In genomic region chr9:21073044-21073840, GRCm38 (mm10) we compare ENCODE assay signal across 8 mouse cellular contexts. TPM values are rescaled to one million over a fixed set of nuclear protein-coding genes. Genes with fewer than 3 reads are reported as not detected.
DNase-seq lines count a peak whose midpoint lies in the region; ATAC-seq and TF ChIP-seq lines count a peak whose summit lies in the region.

Gene Gm49373 (minus strand): TSS chr9:21073096.
Gene Fdx1l (minus strand): TSS chr9:21073614.

- no peaks in the 10 kb centered on the region for H3K9me3 ChIP-seq in hindbrain, postnatal 0 days (ENCODE audit: low read length)

- peak; percentile 84 for DNase-seq in T-cell, adult 2 months (ENCODE audit: low spot score)
- peak; percentile 88 to 89 for DNase-seq in cerebellum, postnatal 36 days
- DNase-seq in gastrocnemius, adult 18-20 months (ENCODE audit: low spot score): peak; percentile 90
- peak; percentile 95 for DNase-seq in hindbrain, postnatal 0 days (ENCODE audit: low spot score)
- peak; percentile 89 to 90 for DNase-seq in left cerebral cortex, adult 2 months (ENCODE audit: extremely low spot score in 1 of 2, low spot score in 2 of 2)
- peak; percentile 93 to 95 for DNase-seq in right cerebral cortex, adult 2 months (ENCODE audit: low spot score in 2 of 2)
- DNase-seq in urinary bladder, postnatal 14 days (ENCODE audit: low spot score): peak; percentile 90

- H3K27ac ChIP-seq in hindbrain, postnatal 0 days: peak within 1 kb of the TSS; percentile 77
- peak within 1 kb of the TSS; percentile 85 for H3K27ac ChIP-seq in left cerebral cortex, adult 2 months

- H3K27me3 ChIP-seq in hindbrain, postnatal 0 days (ENCODE audit: insufficient read depth, low read length): no peaks in the 10 kb centered on the region

- TF ChIP-seq CTCF in hindbrain, postnatal 0 days (IDR thresholded peaks at IDR 0.05; ENCODE audit: low read depth): no peak
- TF ChIP-seq CTCF in left cerebral cortex, adult 2 months (IDR thresholded peaks at IDR 0.05): no peak

- peaks cover 15% of the 10 kb centered on the region; the same call in 1 of the 2 replicates for H3K4me1 ChIP-seq in hindbrain, postnatal 0 days (ENCODE audit: insufficient read depth, low read length)

- peak within 1 kb of the TSS; percentile 88 for H3K9ac ChIP-seq in hindbrain, postnatal 0 days (replicated peaks; ENCODE audit: low read length)

- H3K4me3 ChIP-seq in hindbrain, postnatal 0 days (ENCODE audit: low read length): peak within 1 kb of the TSS; percentile 84
- peak within 1 kb of the TSS; percentile 94 for H3K4me3 ChIP-seq in left cerebral cortex, adult 2 months

- intact Hi-C loops in left cerebral cortex, adult 2 months (cut with DNase I): loop anchor here (2.0 to 5.0 kb wide), 3 partner anchors 32 to 176 kb away; partner anchors contain the start of genes Eif3g and Tyk2

- H3K36me3 ChIP-seq in hindbrain, postnatal 0 days (ENCODE audit: insufficient read depth, low read length): peaks cover 12% of the 10 kb centered on the region; the same call in 1 of the 2 replicates

- ATAC-seq in hindbrain, postnatal 0 days: peak; percentile 94
- peak; percentile 98 for ATAC-seq in megakaryocyte, adult 5-6 weeks (ENCODE audit: poor library complexity, severe bottlenecking)

- peak within 1 kb of the TSS; percentile 99 for H3K4me2 ChIP-seq in hindbrain, postnatal 0 days (ENCODE audit: low read depth, low read length)

- 3% methylated on average over 58 of the region's 58 CpGs for WGBS in hindbrain, postnatal 0 days

RNA-seq across cellular contexts. Expression of gene Gm49373, which starts in this region (rescaled TPM):
- total RNA-seq in gastrocnemius, adult 18-20 months (2021): under 1 TPM; 0.17 to 0.34 TPM
- 0.50 and 0.73 TPM in 2 replicates for total RNA-seq in hindbrain, postnatal 0 days (2014; rRNA removed)
- 0.37 and 0.48 TPM in 2 replicates for polyA plus RNA-seq in hindbrain, postnatal 0 days (2015; fragmentation: Nextera tagmentation; extraction: Ambion mirVana)
- 1 to 10 TPM; 1.7 to 3.2 TPM for total RNA-seq in left cerebral cortex, adult 2 months (2021)
- total RNA-seq in megakaryocyte, adult 5-6 weeks (2015): 0.16 and 0.22 TPM in 2 replicates
- total RNA-seq in megakaryocyte, adult 5-6 weeks (2017): 0.59 TPM in 1 of 2 replicates, not detected in the other

RNA-seq across cellular contexts. Expression of gene Fdx1l, which starts in this region (rescaled TPM):
- 10 to 100 TPM; 46.9 to 48.4 TPM for total RNA-seq in gastrocnemius, adult 18-20 months (2021)
- total RNA-seq in hindbrain, postnatal 0 days (2014; rRNA removed): 70.9 and 95.6 TPM in 2 replicates
- 83.9 and 86.5 TPM in 2 replicates for polyA plus RNA-seq in hindbrain, postnatal 0 days (2015; fragmentation: Nextera tagmentation; extraction: Ambion mirVana)
- 10 to 100 TPM; 62.4 to 64.3 TPM for total RNA-seq in left cerebral cortex, adult 2 months (2021)
- 0.73 and 2.1 TPM in 2 replicates for total RNA-seq in megakaryocyte, adult 5-6 weeks (2015)
- 15.3 and 17.5 TPM in 2 replicates for total RNA-seq in megakaryocyte, adult 5-6 weeks (2017)

Comparison
In these comparisons a context has a peak if more than half of its experiments do, and no peak if none do; other contexts are left out.
1. Peak in every context shown above with its lines: DNase-seq, ATAC-seq, H3K4me3 ChIP-seq and H3K27ac ChIP-seq.